ENCODE assay signal across 29 mouse cellular contexts in the genomic region with DNA sequence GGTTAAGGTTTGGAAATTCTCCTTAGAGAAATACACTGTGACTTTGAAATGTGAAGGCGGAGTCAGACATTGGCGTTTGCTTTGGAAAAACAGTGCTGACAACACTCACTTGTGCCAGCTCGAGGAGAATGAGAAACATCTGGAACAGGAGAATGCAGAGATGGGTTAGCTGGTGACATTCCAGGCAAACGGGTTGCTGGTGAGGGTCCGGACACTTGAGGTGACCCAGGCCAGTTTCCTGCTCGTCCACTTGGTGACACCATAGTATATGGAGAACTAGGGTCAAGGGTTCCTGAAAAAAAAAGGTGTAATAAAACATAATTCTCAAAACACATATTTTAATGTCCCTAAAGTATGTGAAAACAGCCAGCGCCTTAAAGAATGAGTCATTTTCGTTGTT. TPM values are rescaled to one million over a fixed set of nuclear protein-coding genes. Genes with fewer than 3 reads are reported as not detected.
DNase-seq lines count a peak whose midpoint lies in the region; ATAC-seq and TF ChIP-seq lines count a peak whose summit lies in the region.
"Had no signal": no experiment of that assay in that cellular context is flagged by ENCODE, and none has a peak within 500 bp of the region (broad histone marks: within the 10 kb centered on the region; RNA-seq: fewer than 3 reads in every experiment).

No protein-coding gene starts in this region.

- no peaks in the 10 kb centered on the region for H3K9me3 ChIP-seq in lung, embryonic 15.5 days
- H3K9me3 ChIP-seq: embryonic facial prominence, embryonic 12.5 days; forebrain, embryonic 10.5 days; hindbrain, embryonic 12.5 days; intestine, embryonic 15.5 days; limb, embryonic 10.5 days; limb, embryonic 15.5 days; liver, embryonic 13.5 days; midbrain, embryonic 13.5 days had no signal

- WGBS in lung, embryonic 15.5 days, result 53% methylated on average over 8 of the region's 8 CpGs

- H3K4me1 ChIP-seq in lung, embryonic 15.5 days, result no peaks in the 10 kb centered on the region
- H3K4me1 ChIP-seq: embryonic facial prominence, embryonic 12.5 days; forebrain, embryonic 10.5 days; hindbrain, embryonic 12.5 days; intestine, embryonic 15.5 days; limb, embryonic 10.5 days; limb, embryonic 15.5 days; liver, embryonic 13.5 days; midbrain, embryonic 13.5 days had no signal

- H3K27ac ChIP-seq in gastrocnemius, adult 2 months, result peak overlapping the region; percentile 35
- H3K27ac ChIP-seq in lung, embryonic 15.5 days, result no peak overlapping the region
- H3K27ac ChIP-seq in left cerebral cortex, adult 2 months, result no peak overlapping the region
- H3K27ac ChIP-seq: embryonic facial prominence, embryonic 12.5 days; forebrain, embryonic 10.5 days; hindbrain, embryonic 12.5 days; hindbrain, postnatal 0 days; intestine, embryonic 15.5 days; kidney, postnatal 0 days; limb, embryonic 10.5 days; limb, embryonic 15.5 days; liver, embryonic 13.5 days; macrophage; midbrain, embryonic 13.5 days had no signal

- H3K4me3 ChIP-seq in gastrocnemius, adult 2 months, result no peak overlapping the region
- no peak overlapping the region for H3K4me3 ChIP-seq in lung, embryonic 15.5 days
- H3K4me3 ChIP-seq in left cerebral cortex, adult 2 months, result no peak overlapping the region
- H3K4me3 ChIP-seq: embryonic facial prominence, embryonic 12.5 days; forebrain, embryonic 10.5 days; hindbrain, embryonic 12.5 days; intestine, embryonic 15.5 days; limb, embryonic 10.5 days; limb, embryonic 15.5 days; liver, embryonic 13.5 days; midbrain, embryonic 13.5 days had no signal

- H3K4me2 ChIP-seq in lung, embryonic 15.5 days, result no peak overlapping the region
- H3K4me2 ChIP-seq: embryonic facial prominence, embryonic 12.5 days; hindbrain, embryonic 12.5 days; intestine, embryonic 15.5 days; limb, embryonic 15.5 days; liver, embryonic 13.5 days; midbrain, embryonic 13.5 days had no signal

- peaks cover 11% of the 10 kb centered on the region; the same call in 1 of the 2 replicates for H3K36me3 ChIP-seq in lung, embryonic 15.5 days
- H3K36me3 ChIP-seq: intestine, embryonic 15.5 days had no signal

- TF ChIP-seq CTCF in gastrocnemius, adult 2 months (IDR thresholded peaks at IDR 0.05), result no peak
- no peak for TF ChIP-seq CTCF in left cerebral cortex, adult 2 months (IDR thresholded peaks at IDR 0.05)

- intact Hi-C loops in gastrocnemius, adult 2 months (cut with DNase I), result no loop called here
- intact Hi-C loops in left cerebral cortex, adult 2 months (cut with DNase I), result loop anchor here (10.0 kb wide), 1 partner anchor 518 kb away; no protein-coding TSS in a partner anchor

- no peak overlapping the region for H3K9ac ChIP-seq in lung, embryonic 15.5 days
- H3K9ac ChIP-seq: embryonic facial prominence, embryonic 12.5 days; hindbrain, embryonic 12.5 days; intestine, embryonic 15.5 days; limb, embryonic 15.5 days; liver, embryonic 13.5 days; midbrain, embryonic 13.5 days had no signal

- DNase-seq in gastrocnemius, adult 2 months, result peak; percentile 19
- DNase-seq in gastrocnemius, postnatal 10 days, result no peak
- DNase-seq in NIH3T3 (ENCODE audit: low read depth), result peak; percentile 24
- DNase-seq in lung, postnatal 25 days (ENCODE audit: low spot score), result peak; percentile 16
- DNase-seq in left cerebral cortex, adult 2 months (ENCODE audit: extremely low spot score in 1 of 2, low spot score in 2 of 2), result no peak
- DNase-seq in adrenal gland, postnatal 36 days, result no peak
- DNase-seq in thymus, postnatal 0 days (ENCODE audit: low spot score), result no peak
- DNase-seq: adrenal gland, adult 2 months; cerebellum, adult 11 months; cerebellum, adult 9-10 months; cerebellum, postnatal 36 days; kidney, adult 8-10 months; kidney, postnatal 4 days; layer of hippocampus, postnatal 36 days; liver, embryonic 13.5 days; thymus, adult 2 months had no signal

- no peaks in the 10 kb centered on the region for H3K27me3 ChIP-seq in lung, embryonic 15.5 days
- H3K27me3 ChIP-seq: embryonic facial prominence, embryonic 12.5 days; hindbrain, embryonic 12.5 days; intestine, embryonic 15.5 days; limb, embryonic 15.5 days; liver, embryonic 13.5 days; midbrain, embryonic 13.5 days had no signal

- peak; percentile 67; the same call in 1 of the 2 replicates for ATAC-seq in lung, embryonic 15.5 days (ENCODE audit: borderline replicate concordance, extremely low read depth, low FRiP score, low TSS enrichment)
- ATAC-seq: CD4-positive, CD25-positive, alpha-beta regulatory T cell, adult 4 months; forebrain, embryonic 16.5 days; hindbrain, postnatal 0 days; intestine, embryonic 15.5 days; midbrain, embryonic 13.5 days had no signal

RNA-seq across cellular contexts. Expression of a gene that starts 13.4 kb away (rescaled TPM):
- 1 to 10 TPM; 4.9 to 8.6 TPM for total RNA-seq in gastrocnemius, adult 2 months (2021)
- 1 to 10 TPM; 8.3 to 9.9 TPM for total RNA-seq in gastrocnemius, postnatal 10 days (2021)
- polyA plus RNA-seq in lung, embryonic 15.5 days (2015; fragmentation: Nextera tagmentation; extraction: Ambion mirVana), result 39.7 and 42.6 TPM in 2 replicates
- 10 to 100 TPM; 13.6 to 15.6 TPM for total RNA-seq in left cerebral cortex, adult 2 months (2021)
- total RNA-seq in adrenal gland, postnatal 36 days (2021), result 10 to 100 TPM; 26.6 to 31.4 TPM
- polyA plus RNA-seq in thymus, postnatal 0 days (2015; fragmentation: Nextera tagmentation; extraction: Ambion mirVana), result 31.1 and 33.8 TPM in 2 replicates

Comparison
In these comparisons a context has a peak if more than half of its experiments do, and no peak if none do; other contexts are left out.
1. DNase-seq: peak in gastrocnemius, adult 2 months (single experiment), NIH3T3 (single experiment) and lung, postnatal 25 days (single experiment); none in gastrocnemius, postnatal 10 days (single experiment), left cerebral cortex, adult 2 months (0 of 2), adrenal gland, postnatal 36 days (0 of 2) and thymus, postnatal 0 days (single experiment).